Mouse (Mus musculus) cerebellum, postnatal 25 days (tissue): ENCODE data around the gene Bud13.
"Not testable (repeated sequence)": the region's sequence is repeated elsewhere in the genome, so short reads cannot be mapped to it uniquely, and the experiment has no call there.

Source experiments
- DNase-seq, 2 experiments: peaks; one replicate each; pipeline ENCODE4 v3.0.0; 2021; ENCODE audit warnings: mixed read lengths in 2 of 2

Bud13 gene

GRCm38 (mm10) chr9:46309121-46309520 lies 26.3 kb downstream of the Bud13 start:
- peak in 1 of 2 experiments; percentile 51 for DNase-seq

- DNase-seq, result peak; percentile 81 to 87
These were observed 31.7 kb downstream of the Bud13 start for GRCm38 (mm10) chr9:46314507-46314906.

- DNase-seq, result no peak
These were observed 32.1 kb downstream of the Bud13 start for GRCm38 (mm10) chr9:46314921-46315320.

GRCm38 (mm10) chr9:46315807-46316365 lies 33.1 kb downstream of the Bud13 start:
- no peak for DNase-seq

- DNase-seq, result peak in 1 of 2 experiments; percentile 39
These were observed 33.6 kb downstream of the Bud13 start for GRCm38 (mm10) chr9:46316388-46316787.

GRCm38 (mm10) chr9:46316909-46317308 lies 34.1 kb downstream of the Bud13 start:
- DNase-seq, result no peak

GRCm38 (mm10) chr9:46317957-46318356 lies 35.1 kb downstream of the Bud13 start:
- no peak for DNase-seq

- DNase-seq, result not testable (repeated sequence)
These were observed 37.1 kb downstream of the Bud13 start, which contains the start of gene 4931429L15Rik for GRCm38 (mm10) chr9:46319886-46320285. Gene 4931429L15Rik, minus strand, starts transcription at chr9:46319986.

GRCm38 (mm10) chr9:46320461-46320860 lies 37.7 kb downstream of the Bud13 start:
- DNase-seq, result no peak

GRCm38 (mm10) chr9:46326694-46327405 lies 44.0 kb downstream of the Bud13 start:
- DNase-seq, result no peak

GRCm38 (mm10) chr9:46327706-46328571 lies 45.1 kb downstream of the Bud13 start:
- peak in 1 of 2 experiments; percentile 56 for DNase-seq

GRCm38 (mm10) chr9:46328572-46329249 lies 45.9 kb downstream of the Bud13 start:
- peak; percentile 92 to 93 for DNase-seq

GRCm38 (mm10) chr9:46329250-46329648 lies 46.4 kb downstream of the Bud13 start:
- DNase-seq, result peak in 1 of 2 experiments; percentile 55

GRCm38 (mm10) chr9:46329801-46330585 lies 47.2 kb downstream of the Bud13 start:
- no peak for DNase-seq

GRCm38 (mm10) chr9:46330586-46330895 lies 47.7 kb downstream of the Bud13 start:
- no peak for DNase-seq

GRCm38 (mm10) chr9:46331301-46331700 lies 48.5 kb downstream of the Bud13 start:
- peak in 1 of 2 experiments; percentile 2 for DNase-seq

GRCm38 (mm10) chr9:46334471-46335025 lies 51.7 kb downstream of the Bud13 start:
- peak in 1 of 2 experiments; percentile 18 for DNase-seq

- peak in 1 of 2 experiments; percentile 15 for DNase-seq
These were observed 52.7 kb downstream of the Bud13 start for GRCm38 (mm10) chr9:46335461-46335995.

- peak in 1 of 2 experiments; percentile 20 for DNase-seq
These were observed 53.5 kb downstream of the Bud13 start for GRCm38 (mm10) chr9:46336294-46336693.

- no peak for DNase-seq
These were observed 54.5 kb downstream of the Bud13 start for GRCm38 (mm10) chr9:46337331-46337730.

- DNase-seq, result peak in 1 of 2 experiments; percentile 51
These were observed 55.1 kb downstream of the Bud13 start for GRCm38 (mm10) chr9:46337852-46338291.
